Comparison of ENCODE assay signal across 9 mouse cellular contexts in genomic region chr14:24841715-24842496, GRCm38 (mm10).
DNase-seq lines count a peak whose midpoint lies in the region; ATAC-seq lines count a peak whose summit lies in the region.
"Had no signal": no experiment of that assay in that cellular context is flagged by ENCODE, and none has a peak within 500 bp of the region (broad histone marks: within the 10 kb centered on the region; RNA-seq: fewer than 3 reads in every experiment).

No protein-coding gene starts in this region.

- no peaks in the 10 kb centered on the region for H3K4me1 ChIP-seq in intestine, embryonic 15.5 days (replicated peaks)
- no peaks in the 10 kb centered on the region for H3K4me1 ChIP-seq in intestine, embryonic 16.5 days (ENCODE audit: control insufficient read depth, insufficient read depth, low read length)
- H3K4me1 ChIP-seq in hindbrain, embryonic 12.5 days: peaks cover 32% of the 10 kb centered on the region
- H3K4me1 ChIP-seq in limb, embryonic 12.5 days (replicated peaks): peaks cover 37% of the 10 kb centered on the region

- 66% methylated on average over 17 of the region's 17 CpGs for WGBS in intestine, embryonic 15.5 days
- 59% methylated on average over 17 of the region's 17 CpGs for WGBS in intestine, embryonic 16.5 days
- 22% methylated on average over 17 of the region's 17 CpGs for WGBS in hindbrain, embryonic 12.5 days
- 58% methylated on average over 17 of the region's 17 CpGs for WGBS in limb, embryonic 12.5 days

- H3K4me3 ChIP-seq in intestine, embryonic 15.5 days (replicated peaks): no peak overlapping the region
- H3K4me3 ChIP-seq in intestine, embryonic 16.5 days (ENCODE audit: low read length): no peak overlapping the region
- no peak overlapping the region for H3K4me3 ChIP-seq in hindbrain, embryonic 12.5 days
- H3K4me3 ChIP-seq in limb, embryonic 12.5 days (replicated peaks): no peak overlapping the region
- H3K4me3 ChIP-seq: embryonic facial prominence, embryonic 15.5 days had no signal

- peak; percentile 81 for DNase-seq in right cerebral cortex, postnatal 14 days
- no peak for DNase-seq in urinary bladder, postnatal 25 days (ENCODE audit: low spot score)
- DNase-seq in c-Kit-positive CD71-positive TER-119-positive erythroid progenitor cells, embryonic 14.5 days (ENCODE audit: low spot score): no peak
- DNase-seq in adrenal gland, adult 8-10 months: no peak

- H3K9me3 ChIP-seq in intestine, embryonic 15.5 days: no peaks in the 10 kb centered on the region
- no peaks in the 10 kb centered on the region for H3K9me3 ChIP-seq in intestine, embryonic 16.5 days (ENCODE audit: control insufficient read depth, low read length)
- H3K9me3 ChIP-seq in hindbrain, embryonic 12.5 days (replicated peaks): no peaks in the 10 kb centered on the region
- no peaks in the 10 kb centered on the region for H3K9me3 ChIP-seq in limb, embryonic 12.5 days
- H3K9me3 ChIP-seq: embryonic facial prominence, embryonic 15.5 days had no signal

- ATAC-seq in intestine, embryonic 15.5 days: no peak
- no peak for ATAC-seq in intestine, embryonic 16.5 days
- ATAC-seq in hindbrain, embryonic 12.5 days (ENCODE audit: low FRiP score): peak; percentile 82
- ATAC-seq in limb, embryonic 12.5 days (ENCODE audit: insufficient number of reproducible peaks, insufficient read depth, low FRiP score, low TSS enrichment, low read depth): no peak

- H3K27ac ChIP-seq in intestine, embryonic 15.5 days: 0 out of 2 replicates have a peak overlapping the region, but pooled peaks have one; percentile 2
- H3K27ac ChIP-seq in intestine, embryonic 16.5 days (ENCODE audit: low read length): no peak overlapping the region
- H3K27ac ChIP-seq in hindbrain, embryonic 12.5 days: peak overlapping the region; percentile 92
- peak overlapping the region; percentile 70 for H3K27ac ChIP-seq in limb, embryonic 12.5 days
- H3K27ac ChIP-seq: embryonic facial prominence, embryonic 15.5 days had no signal

- H3K9ac ChIP-seq in intestine, embryonic 15.5 days: no peak overlapping the region
- no peak overlapping the region for H3K9ac ChIP-seq in intestine, embryonic 16.5 days (ENCODE audit: low read depth, low read length)
- H3K9ac ChIP-seq in hindbrain, embryonic 12.5 days: peak overlapping the region; percentile 24; the same call in 1 of the 2 replicates
- no peak overlapping the region for H3K9ac ChIP-seq in limb, embryonic 12.5 days (replicated peaks)
- H3K9ac ChIP-seq: embryonic facial prominence, embryonic 15.5 days had no signal

- H3K27me3 ChIP-seq in intestine, embryonic 15.5 days (replicated peaks): no peaks in the 10 kb centered on the region
- H3K27me3 ChIP-seq in intestine, embryonic 16.5 days (replicated peaks; ENCODE audit: control insufficient read depth, insufficient read depth, low read length): no peaks in the 10 kb centered on the region
- H3K27me3 ChIP-seq in hindbrain, embryonic 12.5 days: no peaks in the 10 kb centered on the region; the same call in 1 of the 2 replicates
- no peaks in the 10 kb centered on the region for H3K27me3 ChIP-seq in limb, embryonic 12.5 days
- H3K27me3 ChIP-seq: embryonic facial prominence, embryonic 15.5 days had no signal

- H3K36me3 ChIP-seq in intestine, embryonic 15.5 days: no peaks in the 10 kb centered on the region
- no peaks in the 10 kb centered on the region for H3K36me3 ChIP-seq in intestine, embryonic 16.5 days (ENCODE audit: control insufficient read depth, insufficient read depth, low read length)
- H3K36me3 ChIP-seq in hindbrain, embryonic 12.5 days: no peaks in the 10 kb centered on the region
- H3K36me3 ChIP-seq in limb, embryonic 12.5 days: no peaks in the 10 kb centered on the region
- H3K36me3 ChIP-seq: embryonic facial prominence, embryonic 15.5 days had no signal

- H3K4me2 ChIP-seq in intestine, embryonic 15.5 days (replicated peaks): no peak overlapping the region
- H3K4me2 ChIP-seq in intestine, embryonic 16.5 days (ENCODE audit: low read depth, low read length): no peak overlapping the region
- peak overlapping the region; percentile 28 for H3K4me2 ChIP-seq in hindbrain, embryonic 12.5 days (replicated peaks)
- H3K4me2 ChIP-seq in limb, embryonic 12.5 days: no peak overlapping the region
- H3K4me2 ChIP-seq: embryonic facial prominence, embryonic 15.5 days had no signal
